Mouse (Mus musculus) MEL (cell line): Measurements from ENCODE around the gene H2-Eb2. TPM values are rescaled to one million over a fixed set of nuclear protein-coding genes. Genes with fewer than 3 reads are reported as not detected.

Experiments
- DNase-seq: peaks from one replicate; pipeline ENCODE4 v3.0.0; 2011; ENCODE audit warnings: low read depth, low spot score
- H3K27ac ChIP-seq: 2 replicates; pipeline ENCODE4 v1.5.1; 2012; ENCODE audit warnings: low read depth, mild to moderate bottlenecking, control low read depth, low read length, moderate library complexity; ENCODE audit not compliant: control insufficient read depth
- H3K27me3 ChIP-seq, 2 experiments: fragments of 150-350 bp in 1 of 2; sonication (generic) in 1 of 2; 2 replicates each; pipeline ENCODE4 v1.6.1; 2012; ENCODE audit warnings: low read length in 2 of 2, mild to moderate bottlenecking in 2 of 2, improper control_type of control experiment in 1 of 2, moderate library complexity in 1 of 2; ENCODE audit not compliant: insufficient read depth in 2 of 2, control insufficient read depth in 1 of 2
- H3K36me3 ChIP-seq, 2 experiments: 2 replicates each; pipeline ENCODE4 v1.6.1; 2012 to 2014; ENCODE audit warnings: low read length in 2 of 2, improper control_type of control experiment in 1 of 2, inconsistent platforms in 1 of 2, mild to moderate bottlenecking in 1 of 2; ENCODE audit not compliant: insufficient read depth in 2 of 2, control insufficient read depth in 1 of 2
- H3K4me1 ChIP-seq, 2 experiments: fragments of 150-350 bp in 1 of 2; sonication (generic) in 1 of 2; 2 replicates each; pipeline ENCODE4 v1.6.1; 2012; ENCODE audit warnings: low read length in 2 of 2, improper control_type of control experiment in 1 of 2, mild to moderate bottlenecking in 1 of 2; ENCODE audit not compliant: insufficient read depth in 2 of 2, control insufficient read depth in 1 of 2
- H3K4me3 ChIP-seq, 2 experiments: fragments of 150-350 bp in 1 of 2; sonication (generic) in 1 of 2; 2 replicates each; pipeline ENCODE4 v1.5.1; 2012; ENCODE audit warnings: low read depth in 2 of 2, low read length in 2 of 2, mild to moderate bottlenecking in 2 of 2, moderate library complexity in 2 of 2, control low read depth in 1 of 2, improper control_type of control experiment in 1 of 2; ENCODE audit not compliant: control insufficient read depth in 1 of 2, insufficient read depth in 1 of 2
- H3K79me2 ChIP-seq: 2 replicates; pipeline ENCODE4 v1.6.1; 2012; ENCODE audit warnings: mild to moderate bottlenecking, low read length, moderate library complexity; ENCODE audit not compliant: control insufficient read depth, poor library complexity, insufficient read depth
- H3K9ac ChIP-seq: 2 replicates; pipeline ENCODE4 v1.6.1; 2012; ENCODE audit warnings: low read depth, mild to moderate bottlenecking, control low read depth, low read length, moderate library complexity; ENCODE audit not compliant: control insufficient read depth, poor library complexity, severe bottlenecking
- H3K9me3 ChIP-seq: fragments of 150-350 bp; sonication (generic); replicated peaks from 2 replicates; pipeline ENCODE4 v1.6.1; 2012; ENCODE audit warnings: mild to moderate bottlenecking, low read length, improper control_type of control experiment, moderate library complexity; ENCODE audit not compliant: insufficient read depth
- BHLHE40 ChIP-seq: IDR thresholded peaks from 2 replicates; pipeline ENCODE4 v1.6.1; 2012; ENCODE audit warnings: low read depth, mild to moderate bottlenecking, inconsistent platforms, low read length, improper control_type of control experiment, borderline replicate concordance
- E2F4 ChIP-seq: IDR thresholded peaks from 2 replicates; pipeline ENCODE4 v1.6.1; 2011; ENCODE audit warnings: low read depth, low read length, improper control_type of control experiment, borderline replicate concordance
- ELF1 ChIP-seq: IDR thresholded peaks from 2 replicates; pipeline ENCODE4 v1.6.1; 2014; ENCODE audit warnings: low read depth, mild to moderate bottlenecking, inconsistent platforms, low read length, improper control_type of control experiment, moderate library complexity
- EP300 ChIP-seq, 2 experiments: IDR thresholded peaks; 2 replicates each; pipeline ENCODE4 v1.6.1; 2011; ENCODE audit warnings: improper control_type of control experiment in 2 of 2, low read length in 2 of 2, low read depth in 1 of 2, mild to moderate bottlenecking in 1 of 2
- HCFC1 ChIP-seq: IDR thresholded peaks from 2 replicates; pipeline ENCODE4 v1.6.1; 2012; ENCODE audit warnings: low read depth, mild to moderate bottlenecking, inconsistent platforms, low read length, improper control_type of control experiment, moderate library complexity
- JUND ChIP-seq: IDR thresholded peaks from 2 replicates; pipeline ENCODE4 v1.6.1; 2011; ENCODE audit warnings: low read depth, mild to moderate bottlenecking, improper control_type of control experiment, low read length
- KAT2A ChIP-seq: conservative IDR thresholded peaks from 2 replicates; pipeline ENCODE4 v1.6.1; 2012; ENCODE audit warnings: low read depth, low read length, improper control_type of control experiment, inconsistent platforms
- MAX ChIP-seq: IDR thresholded peaks from 2 replicates; pipeline ENCODE4 v1.6.1; 2011; ENCODE audit warnings: low read length, improper control_type of control experiment
- MAZ ChIP-seq: IDR thresholded peaks from 2 replicates; pipeline ENCODE4 v1.6.1; 2012; ENCODE audit warnings: low read depth, mild to moderate bottlenecking, inconsistent platforms, low read length, improper control_type of control experiment
- MEF2A ChIP-seq: IDR thresholded peaks from 2 replicates; pipeline ENCODE4 v1.6.1; 2014; ENCODE audit warnings: low read depth, mild to moderate bottlenecking, inconsistent platforms, low read length, improper control_type of control experiment; ENCODE audit not compliant: poor library complexity, insufficient replicate concordance, severe bottlenecking; ENCODE audit errors: extremely low read depth
- MYB ChIP-seq: IDR thresholded peaks from 2 replicates; pipeline ENCODE4 v1.6.1; 2011; ENCODE audit warnings: mild to moderate bottlenecking, low read depth, low read length, improper control_type of control experiment
- NELFE ChIP-seq: IDR thresholded peaks from 2 replicates; pipeline ENCODE4 v1.6.1; 2011; ENCODE audit warnings: low read depth, low read length, improper control_type of control experiment
- NRF1 ChIP-seq: IDR thresholded peaks from 2 replicates; pipeline ENCODE4 v1.6.1; 2014; ENCODE audit warnings: low read depth, mild to moderate bottlenecking, inconsistent platforms, low read length, improper control_type of control experiment, moderate library complexity; ENCODE audit not compliant: poor library complexity, insufficient read depth, severe bottlenecking
- POLR2A ChIP-seq, 2 experiments: IDR thresholded peaks; 2 replicates each; pipeline ENCODE4 v1.6.1; 2011 to 2012; ENCODE audit warnings: low read length in 2 of 2, mild to moderate bottlenecking in 2 of 2, control low read depth in 1 of 2, improper control_type of control experiment in 1 of 2, low read depth in 1 of 2, moderate library complexity in 1 of 2; ENCODE audit not compliant: control insufficient read depth in 1 of 2, insufficient read depth in 1 of 2, poor library complexity in 1 of 2
- POLR2AphosphoS5 ChIP-seq: IDR thresholded peaks from 2 replicates; pipeline ENCODE4 v1.6.1; 2012; ENCODE audit warnings: low read depth, borderline replicate concordance, mild to moderate bottlenecking, inconsistent platforms, low read length, moderate library complexity, mixed read lengths
- RAD21 ChIP-seq: IDR thresholded peaks from 2 replicates; pipeline ENCODE4 v1.6.1; 2011; ENCODE audit warnings: mild to moderate bottlenecking, low read depth, low read length, improper control_type of control experiment
- RCOR1 ChIP-seq: IDR thresholded peaks from 2 replicates; pipeline ENCODE4 v1.6.1; 2012; ENCODE audit warnings: low read depth, mild to moderate bottlenecking, inconsistent platforms, low read length, improper control_type of control experiment
- TAL1 ChIP-seq: IDR thresholded peaks from 2 replicates; pipeline ENCODE4 v1.6.1; 2012; ENCODE audit warnings: mild to moderate bottlenecking, inconsistent platforms, low read length, moderate library complexity, mixed read lengths
- TBP ChIP-seq: IDR thresholded peaks from 2 replicates; pipeline ENCODE4 v1.8.0; 2011; ENCODE audit warnings: low read depth, low read length, improper control_type of control experiment
- TCF12 ChIP-seq: IDR thresholded peaks from 2 replicates; pipeline ENCODE4 v1.6.1; 2014; ENCODE audit warnings: low read depth, mild to moderate bottlenecking, inconsistent platforms, low read length, improper control_type of control experiment, moderate library complexity
- UBTF ChIP-seq: IDR thresholded peaks from 2 replicates; pipeline ENCODE4 v1.6.1; 2012; ENCODE audit warnings: low read depth, mild to moderate bottlenecking, inconsistent platforms, low read length, improper control_type of control experiment, moderate library complexity, borderline replicate concordance; ENCODE audit not compliant: insufficient read depth
- USF1 ChIP-seq: IDR thresholded peaks from 2 replicates; pipeline ENCODE4 v1.6.1; 2014; ENCODE audit warnings: low read depth, mild to moderate bottlenecking, inconsistent platforms, low read length, improper control_type of control experiment, moderate library complexity
- USF2 ChIP-seq, 2 experiments: IDR thresholded peaks; 2 replicates each; pipeline ENCODE4 v1.6.1; 2011 to 2012; ENCODE audit warnings: improper control_type of control experiment in 2 of 2, low read length in 2 of 2, borderline replicate concordance in 1 of 2, inconsistent platforms in 1 of 2, low read depth in 1 of 2, mild to moderate bottlenecking in 1 of 2; ENCODE audit not compliant: insufficient read depth in 1 of 2
- ZNF384 ChIP-seq: IDR thresholded peaks from 2 replicates; pipeline ENCODE4 v1.6.1; 2012; ENCODE audit warnings: low read depth, mild to moderate bottlenecking, inconsistent platforms, low read length, improper control_type of control experiment
- polyA plus RNA-seq, 2 experiments: library from polyadenylated mRNA; stranded (reverse) in 1 of 2; unstranded in 1 of 2; fragments of >175 nt in 1 of 2; fragments of >200 nt in 1 of 2; gene quantifications; 2 replicates each; pipeline versions ENCODE4 v1.2.1 to v1.2.4; 2012; ENCODE audit warnings: low replicate concordance in 2 of 2, low read depth in 1 of 2; ENCODE audit not compliant: insufficient read length in 2 of 2, insufficient read depth in 1 of 2, missing spikeins in 1 of 2
- total RNA-seq: library from RNA; depleted of rRNA; stranded (reverse); fragments of 300-350 nt; gene quantifications from 2 replicates; pipeline ENCODE4 v1.2.3, GENCODE M21; 2012

The H2-Eb2 gene
- total and polyA plus RNA-seq, 3 experiments, result not detected

DNA sequence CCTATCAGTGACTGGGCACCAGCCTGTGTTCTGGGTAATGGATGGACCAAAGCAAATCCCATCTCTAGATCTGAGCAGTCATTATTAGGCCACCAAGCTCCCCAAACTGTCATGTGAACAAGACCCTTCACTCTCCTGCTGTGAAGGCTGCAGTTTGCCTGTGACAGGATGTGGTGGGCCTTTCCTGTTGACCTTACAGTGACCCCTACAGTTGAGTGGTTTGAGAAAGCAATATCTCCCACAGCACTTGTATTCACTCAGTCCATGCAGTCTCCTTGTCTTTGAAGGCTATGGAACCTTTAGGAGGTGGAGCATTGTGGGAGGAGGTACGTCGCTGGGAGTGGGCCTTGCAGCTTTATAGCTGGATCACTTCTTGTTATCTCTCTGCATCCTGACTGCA, 4.3 kb downstream of the H2-Eb2 start:
- H3K9me3 ChIP-seq, result no peaks in the 10 kb centered on the region
- H3K36me3 ChIP-seq, result no peaks in the 10 kb centered on the region
- H3K4me3 ChIP-seq, result no peak overlapping the region
- TF ChIP-seq MAX (no peak), MYB (no peak), E2F4 (no peak), USF2 (IDR thresholded peaks at IDR 0.05; ENCODE audit: borderline replicate concordance in 1 of 2, insufficient read depth in 1 of 2, low read depth in 1 of 2, low read length in 2 of 2) (no peak), EP300 (IDR thresholded peaks at IDR 0.05; ENCODE audit: low read depth in 1 of 2, low read length in 2 of 2) (no peak), UBTF (no peak), HCFC1 (no peak), RAD21 (no peak), JUND (no peak), TAL1 (no peak), TCF12 (no peak), NRF1 (no peak), BHLHE40 (no peak), ZNF384 (no peak), MAZ (no peak), TBP (no peak), RCOR1 (no peak)
- peaks cover 2 to 4% of the 10 kb centered on the region in 2 experiments for H3K27me3 ChIP-seq
- no peaks in the 10 kb centered on the region for H3K79me2 ChIP-seq
- no peak for DNase-seq
- H3K4me1 ChIP-seq, result no peaks in the 10 kb centered on the region
- no peak overlapping the region for H3K27ac ChIP-seq
- H3K9ac ChIP-seq, result no peak overlapping the region

DNA sequence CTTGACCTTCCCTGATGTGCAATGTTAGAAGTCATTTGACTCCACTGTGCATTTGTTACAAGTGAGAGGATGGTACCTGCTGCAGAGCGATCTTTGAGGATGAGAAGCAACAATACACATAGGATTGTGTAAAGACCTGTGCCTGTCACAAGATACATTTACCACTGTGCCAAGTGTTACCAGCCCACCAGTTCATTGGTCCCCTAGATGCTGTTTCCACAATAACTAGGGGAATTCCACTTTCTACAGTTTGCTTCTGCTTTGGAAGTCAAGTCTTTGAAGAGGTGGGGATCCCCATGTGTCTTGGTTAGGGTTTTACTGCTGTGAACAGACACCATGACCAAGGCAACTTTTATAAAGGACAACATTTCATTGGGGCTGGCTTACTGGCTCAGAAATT, 5.7 kb downstream of the H2-Eb2 start:
- no peak for TF ChIP-seq ELF1
- TF ChIP-seq POLR2A (IDR thresholded peaks at IDR 0.05; ENCODE audit: control insufficient read depth in 1 of 2, insufficient read depth in 1 of 2, low read depth in 1 of 2, low read length in 2 of 2, poor library complexity in 1 of 2), result no peak
- TF ChIP-seq MEF2A, result no peak
- TF ChIP-seq KAT2A, result no peak
- no peak for TF ChIP-seq BHLHE40
- TF ChIP-seq POLR2AphosphoS5, result no peak
- no peak for TF ChIP-seq NELFE
- no peak for TF ChIP-seq USF1
- TF ChIP-seq TCF12, result no peak
- TF ChIP-seq HCFC1, result no peak
- H3K27ac ChIP-seq, result no peak overlapping the region
- H3K4me3 ChIP-seq, result no peak overlapping the region
- no peaks in the 10 kb centered on the region for H3K4me1 ChIP-seq
- peaks cover 2 to 3% of the 10 kb centered on the region in 2 experiments for H3K27me3 ChIP-seq
- H3K36me3 ChIP-seq, result no peaks in the 10 kb centered on the region
- no peak overlapping the region for H3K9ac ChIP-seq
- H3K79me2 ChIP-seq, result no peaks in the 10 kb centered on the region
- no peak for DNase-seq
- H3K9me3 ChIP-seq, result no peaks in the 10 kb centered on the region
